Mouse (Mus musculus) c-Kit-positive CD71-negative TER-119-negative erythroid progenitor cells, embryonic 14.5 days (primary cell): ENCODE results near the gene Pcbp1.

Experiments used
- DNase-seq: peaks from one replicate; pipeline ENCODE4 v3.0.0-alpha.2; 2013; ENCODE audit warnings: low read depth

The Pcbp1 gene

GRCm38 (mm10) chr6:86523755-86524434 lies 2.2 kb downstream of the Pcbp1 start:
- no peak for DNase-seq

GRCm38 (mm10) chr6:86523242-86523754 lies 2.8 kb downstream of the Pcbp1 start:
- no peak for DNase-seq

- no peak for DNase-seq
Measured at GRCm38 (mm10) chr6:86522001-86522911, 3.9 kb downstream of the Pcbp1 start.

- DNase-seq: no peak
Measured at GRCm38 (mm10) chr6:86519767-86520345, 6.3 kb downstream of the Pcbp1 start.

DNA sequence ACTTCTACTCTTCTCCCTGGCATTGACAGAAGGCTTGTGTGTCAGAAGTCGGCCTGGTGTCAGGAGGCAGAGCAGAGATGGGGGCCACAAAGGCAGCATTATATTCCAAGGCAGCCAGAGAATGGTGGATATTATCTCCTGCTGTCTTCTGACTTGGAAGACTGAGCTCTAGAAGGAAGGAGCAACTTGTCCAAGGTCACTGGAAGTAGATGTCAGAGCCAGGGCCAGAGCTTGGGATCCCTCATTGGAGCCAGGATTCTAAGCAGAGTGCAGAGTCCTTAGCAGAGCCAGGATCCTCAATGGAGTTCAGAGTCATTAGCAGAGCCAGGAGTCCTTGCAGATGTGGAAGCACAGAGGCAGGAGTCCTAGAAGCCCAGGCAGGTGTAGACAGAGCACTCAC lies 10.1 kb downstream of the Pcbp1 start:
- DNase-seq: no peak

DNA sequence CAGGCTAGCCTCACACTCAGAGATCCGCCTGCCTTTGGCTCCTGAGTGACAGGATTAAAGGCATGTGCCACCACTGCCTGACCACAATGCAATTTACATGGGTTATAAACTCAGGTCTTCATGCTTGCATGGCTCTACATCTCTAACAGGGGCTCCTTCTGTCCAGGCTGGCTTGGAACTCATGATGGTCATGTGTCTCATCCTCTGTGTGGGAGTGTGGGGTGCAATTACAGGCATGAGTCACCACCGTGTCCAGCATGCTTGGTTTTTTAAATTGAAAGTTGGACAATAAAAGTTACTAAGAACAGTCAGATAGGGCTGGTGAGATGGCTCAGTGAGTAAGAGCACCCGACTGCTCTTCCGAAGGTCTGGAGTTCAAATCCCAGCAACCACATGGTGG lies 12.8 kb downstream of the Pcbp1 start:
- DNase-seq: no peak

DNA sequence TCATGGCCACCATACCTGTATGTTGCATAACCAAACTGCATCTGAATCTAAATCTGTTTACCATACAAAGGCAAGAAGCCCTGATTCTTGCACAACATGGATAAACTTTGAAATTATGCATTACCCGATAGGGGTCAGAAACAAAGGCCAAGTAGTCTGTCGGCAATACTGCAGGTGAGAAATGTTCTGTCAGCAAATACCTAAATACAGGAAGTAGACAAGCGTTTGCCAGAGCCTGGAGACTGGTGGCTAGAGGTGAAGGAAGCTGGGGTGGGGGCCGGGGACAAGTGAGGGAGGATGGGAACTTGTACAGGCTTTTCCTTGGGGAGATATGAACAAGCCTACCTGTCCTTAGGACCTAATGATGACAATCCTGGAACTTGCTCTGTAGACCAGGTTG lies 15.1 kb downstream of the Pcbp1 start:
- DNase-seq: no peak

DNA sequence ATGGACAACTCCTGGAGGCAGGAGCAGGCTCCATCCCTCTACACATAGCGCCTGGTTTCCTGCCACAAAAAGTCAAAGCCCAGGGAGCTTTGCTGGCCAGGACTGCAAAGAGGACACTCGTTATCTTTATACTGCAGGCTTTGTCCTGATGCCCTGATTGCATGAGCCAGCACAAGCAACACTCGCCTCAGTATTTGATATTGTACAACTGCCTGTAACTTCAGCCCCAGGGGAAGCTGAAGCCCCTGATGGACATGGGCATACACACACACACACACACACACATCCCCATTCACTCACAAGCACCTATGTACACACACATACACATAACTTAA lies 16.3 kb downstream of the Pcbp1 start:
- no peak for DNase-seq

DNA sequence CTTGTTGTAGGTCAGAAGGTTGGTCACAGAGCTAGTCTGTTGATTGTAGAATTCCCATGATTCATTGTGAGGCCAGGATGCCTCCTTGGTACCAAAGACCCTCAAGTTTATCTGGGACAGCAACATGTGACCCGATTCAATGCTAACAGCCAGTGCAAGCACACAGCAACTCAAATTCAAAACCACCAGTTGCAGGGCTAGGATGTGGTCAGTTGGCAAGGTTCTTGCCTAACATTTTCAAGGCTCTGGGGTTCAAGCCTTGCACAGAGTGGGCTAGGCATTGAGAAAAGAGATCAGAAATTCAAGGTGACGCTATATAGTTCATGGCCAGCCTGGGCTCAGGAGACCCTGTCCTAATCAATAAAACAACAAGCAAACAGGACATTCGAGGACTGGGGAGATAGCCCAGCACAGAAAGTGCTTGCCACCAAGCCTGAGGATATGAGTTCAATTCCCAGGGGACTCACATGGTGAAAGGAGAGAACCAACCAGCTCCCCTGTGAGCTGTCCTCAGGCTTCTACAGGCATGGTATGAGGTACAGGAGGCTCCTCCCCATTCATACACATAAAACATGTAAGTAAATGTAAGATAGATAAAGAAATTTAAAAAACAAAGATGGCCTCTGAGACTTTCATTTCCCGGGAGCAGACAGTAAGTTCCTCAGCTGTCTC lies 16.8 kb downstream of the Pcbp1 start:
- DNase-seq: no peak

GRCm38 (mm10) chr6:86508736-86509135 lies 17.4 kb downstream of the Pcbp1 start:
- DNase-seq: no peak

DNA sequence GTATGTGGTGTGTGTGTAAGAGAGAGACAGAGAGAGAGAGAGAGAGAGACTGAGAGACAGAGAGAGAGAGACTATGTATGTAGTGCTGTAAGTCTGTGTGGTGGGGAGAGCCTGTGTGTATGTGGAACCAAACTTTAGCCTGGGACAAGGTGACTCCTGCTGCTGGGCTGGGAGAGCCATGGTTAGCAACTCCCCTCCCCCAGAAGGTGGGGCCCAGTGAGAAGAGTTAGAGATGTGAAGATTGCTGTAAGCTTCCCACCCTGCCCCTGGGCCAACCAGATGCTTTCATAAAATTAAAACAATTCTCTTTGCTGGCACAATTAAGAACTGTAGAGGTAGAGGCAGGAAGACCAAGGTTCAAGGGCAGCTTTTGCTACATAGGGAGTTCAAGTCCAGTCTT lies 19.0 kb downstream of the Pcbp1 start:
- no peak for DNase-seq

DNA sequence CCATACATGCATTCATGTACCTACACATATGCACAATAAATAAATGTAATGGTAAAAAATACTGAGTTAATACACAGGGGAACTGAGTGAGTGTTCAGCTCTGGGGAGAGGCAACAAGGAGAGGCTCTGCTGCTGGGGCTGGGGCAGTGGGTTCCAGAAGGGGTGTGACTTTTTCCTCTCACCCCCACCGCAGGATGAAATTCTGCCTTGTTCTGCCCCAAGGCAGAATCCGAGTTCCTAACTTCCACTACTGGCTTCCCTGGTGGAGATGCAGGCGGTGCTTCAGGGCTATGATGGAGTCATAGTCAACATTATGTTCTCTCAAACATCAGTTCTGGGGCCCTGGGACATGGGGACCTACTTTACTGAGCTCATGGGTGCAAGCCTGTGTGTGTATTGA lies 19.8 kb downstream of the Pcbp1 start:
- no peak for DNase-seq

DNA sequence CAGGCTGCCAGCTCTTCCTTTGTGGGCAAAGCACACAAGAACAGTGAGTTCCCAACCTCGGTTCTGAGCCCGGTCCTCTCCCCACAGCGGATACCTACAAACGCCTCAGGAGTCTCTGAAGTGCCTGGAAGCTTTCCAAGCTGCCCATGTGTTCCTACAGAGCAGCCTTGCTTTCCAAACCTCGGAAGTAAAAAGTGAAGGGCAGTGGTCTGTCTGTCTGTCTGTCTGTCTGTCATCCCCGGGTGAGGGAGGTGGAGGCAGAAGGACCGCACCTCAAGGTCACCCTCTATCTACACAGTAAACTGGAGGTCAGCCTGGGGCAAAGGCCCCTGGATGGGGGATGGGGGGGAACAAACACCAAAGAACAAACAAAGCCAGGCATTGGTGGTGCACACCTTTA lies 20.4 kb downstream of the Pcbp1 start:
- DNase-seq: no peak

GRCm38 (mm10) chr6:86503513-86503912 lies 22.6 kb downstream of the Pcbp1 start:
- DNase-seq: no peak

GRCm38 (mm10) chr6:86499571-86500109 lies 26.5 kb downstream of the Pcbp1 start:
- no peak for DNase-seq

DNA sequence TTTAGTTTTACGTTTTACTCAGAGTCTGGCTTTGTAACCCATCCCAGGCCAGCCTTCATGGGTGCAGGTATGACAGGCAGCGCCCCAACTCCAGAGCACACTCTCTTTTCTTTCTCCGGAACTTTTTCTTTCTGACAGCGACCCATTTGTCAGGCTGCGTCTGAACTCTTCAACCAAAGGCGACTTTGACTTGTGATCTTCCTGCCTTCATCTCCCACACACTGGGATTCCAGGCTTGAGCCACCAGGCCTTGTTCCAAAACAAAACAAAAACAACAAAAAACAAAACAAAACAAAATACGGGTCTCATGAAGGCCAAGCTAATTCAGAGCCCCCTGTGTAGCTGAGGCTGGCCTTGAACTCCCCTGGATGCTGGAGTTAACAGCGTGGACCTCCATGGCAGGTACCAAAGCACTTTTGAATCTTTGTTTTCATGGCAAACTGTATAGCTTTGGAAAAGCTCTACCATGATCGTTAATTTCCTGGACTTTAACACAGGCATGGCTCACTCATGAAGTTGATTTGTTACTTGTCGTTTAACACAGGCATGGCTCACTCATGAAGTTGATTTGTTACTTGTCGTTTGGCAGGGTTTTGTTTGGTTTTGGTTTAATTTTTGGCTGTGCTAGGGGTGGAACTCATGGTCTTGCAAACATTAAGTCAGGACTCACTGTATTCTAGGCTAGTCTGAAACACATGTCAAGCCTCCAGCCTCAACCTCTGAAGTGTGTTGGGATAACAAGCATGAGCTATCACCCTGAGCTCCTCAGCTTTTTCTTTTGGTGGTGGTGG lies 28.0 kb downstream of the Pcbp1 start:
- DNase-seq: no peak

DNA sequence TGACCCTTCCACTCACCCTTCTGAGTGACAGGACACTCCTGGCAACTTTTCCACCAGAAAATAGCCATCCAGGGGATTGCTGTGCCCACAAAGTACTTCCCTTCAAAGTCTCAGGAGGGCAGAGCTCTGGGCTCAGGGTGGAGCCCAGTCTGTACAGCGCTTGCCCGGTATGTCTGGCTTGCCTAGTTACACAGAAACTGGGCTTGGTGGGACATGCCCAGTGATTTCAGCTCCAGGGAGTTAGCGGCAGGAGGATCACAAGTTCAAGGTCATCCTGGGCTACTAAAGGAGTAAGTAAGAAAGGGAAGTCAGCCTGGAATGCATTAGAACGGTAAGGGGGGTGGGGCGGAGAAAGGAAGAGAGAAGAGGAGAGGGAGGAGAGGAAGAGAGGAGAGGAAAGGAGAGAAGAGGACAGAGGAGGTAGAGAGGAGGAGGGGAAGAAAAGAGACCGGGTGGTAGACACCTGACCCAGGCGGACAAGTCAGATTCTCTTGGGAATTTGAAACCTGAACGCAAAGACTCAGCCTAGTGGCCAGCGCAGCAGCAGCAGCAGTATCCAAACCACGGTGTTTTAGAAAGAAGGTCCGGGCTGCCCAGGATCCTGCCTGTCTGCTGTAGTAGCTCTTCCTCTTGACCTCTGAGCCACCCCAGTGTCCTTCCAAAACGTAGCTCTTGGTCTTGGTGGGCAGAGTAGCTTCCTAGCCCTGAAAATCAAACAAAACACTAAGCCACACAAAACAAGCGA lies 28.9 kb downstream of the Pcbp1 start:
- no peak for DNase-seq

DNA sequence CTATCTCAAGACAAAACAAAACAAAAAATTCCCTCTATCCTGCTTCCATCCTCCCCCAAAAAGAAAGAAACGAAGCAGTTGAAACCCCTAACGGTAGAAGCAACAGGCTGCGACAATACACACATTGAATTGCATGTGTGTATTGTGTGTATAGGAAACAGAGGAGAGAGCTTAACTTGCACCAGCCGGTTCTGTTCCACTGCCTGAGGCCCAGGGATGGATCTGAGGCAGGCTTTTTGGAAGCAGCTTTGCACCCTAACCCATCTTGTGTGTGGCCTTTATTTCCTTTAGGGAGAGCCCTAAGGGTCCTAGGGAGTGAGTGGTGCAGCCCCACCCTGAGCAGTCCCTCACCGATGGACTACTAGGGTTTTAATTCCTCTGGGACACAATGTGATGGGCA lies 29.5 kb downstream of the Pcbp1 start:
- no peak for DNase-seq

DNA sequence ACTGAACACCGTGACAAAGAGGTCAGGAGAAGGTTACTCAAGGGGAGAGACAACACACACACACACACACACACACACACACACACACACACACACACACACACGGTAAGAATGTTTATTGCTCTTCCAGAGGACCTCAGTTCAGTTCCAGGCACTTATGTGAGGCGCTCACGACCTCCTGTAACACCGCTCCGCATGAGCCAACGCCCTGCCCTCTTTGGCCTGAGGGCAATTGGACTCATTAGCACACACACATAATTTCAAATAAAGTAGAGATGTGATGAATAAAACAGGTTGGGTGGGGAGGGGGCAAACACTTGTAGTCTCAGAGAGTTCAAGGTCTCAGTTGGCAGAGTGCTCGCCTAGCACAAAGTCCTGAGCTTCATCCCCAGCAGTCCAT lies 30.0 kb downstream of the Pcbp1 start:
- DNase-seq: no peak

DNA sequence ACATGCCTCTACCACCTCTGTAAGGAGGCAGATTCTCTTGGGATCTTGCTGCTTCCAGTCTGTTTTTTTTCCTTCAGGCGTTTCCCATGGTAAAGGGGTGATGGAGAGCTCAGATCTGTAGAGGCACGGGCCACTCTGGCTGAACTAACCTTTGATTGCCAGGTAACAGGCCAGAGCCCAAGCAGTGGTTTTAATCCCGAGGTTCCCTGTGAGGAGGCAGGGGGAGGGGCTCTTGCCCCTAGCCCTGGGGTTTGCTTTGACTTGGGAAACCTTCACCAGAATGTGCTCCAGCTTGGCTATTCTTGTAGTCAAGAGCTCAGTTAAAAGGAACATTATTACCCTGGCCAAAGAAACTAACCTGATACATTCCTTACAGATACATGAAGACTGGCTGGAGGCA lies 30.5 kb downstream of the Pcbp1 start:
- DNase-seq: no peak

GRCm38 (mm10) chr6:86494767-86495166 lies 31.4 kb downstream of the Pcbp1 start:
- no peak for DNase-seq
